Mouse (Mus musculus) neural tube, embryonic 13.5 days (tissue): ENCODE results near the gene Tcf21. TPM values are rescaled to one million over a fixed set of nuclear protein-coding genes. Genes with fewer than 3 reads are reported as not detected.

Experiments
- ATAC-seq: fragments of 200-750 bp; cut with Nextera tagmentation; 2 replicates; pipeline ENCODE4 v1.8.0; 2017; ENCODE audit warnings: low read depth, mild to moderate bottlenecking, moderate TSS enrichment, moderate library complexity
- H3K27ac ChIP-seq: fragments of 300-500 bp; sonication (generic); replicated peaks from 2 replicates; pipeline ENCODE4 v1.5.1; 2015; ENCODE audit warnings: moderate library complexity, mild to moderate bottlenecking, inconsistent platforms
- H3K27me3 ChIP-seq: fragments of 300-500 bp; sonication (generic); 2 replicates; pipeline ENCODE4 v1.6.1; 2015; ENCODE audit warnings: mild to moderate bottlenecking, inconsistent platforms
- H3K36me3 ChIP-seq: fragments of 300-500 bp; sonication (generic); 2 replicates; pipeline ENCODE4 v1.6.1; 2015; ENCODE audit warnings: mild to moderate bottlenecking, inconsistent platforms
- H3K4me1 ChIP-seq: fragments of 300-500 bp; sonication (generic); replicated peaks from 2 replicates; pipeline ENCODE4 v1.6.1; 2015; ENCODE audit warnings: inconsistent platforms
- H3K4me2 ChIP-seq: fragments of 300-500 bp; sonication (generic); 2 replicates; pipeline ENCODE4 v1.6.1; 2015; ENCODE audit warnings: inconsistent platforms, mild to moderate bottlenecking, moderate library complexity
- H3K4me3 ChIP-seq: fragments of 300-500 bp; sonication (generic); 2 replicates; pipeline ENCODE4 v1.5.1; 2015; ENCODE audit warnings: mild to moderate bottlenecking, inconsistent platforms
- H3K9ac ChIP-seq: fragments of 300-500 bp; sonication (generic); 2 replicates; pipeline ENCODE4 v1.6.1; 2015; ENCODE audit warnings: moderate library complexity, mild to moderate bottlenecking, inconsistent platforms
- H3K9me3 ChIP-seq: fragments of 300-500 bp; sonication (generic); 2 replicates; pipeline ENCODE4 v1.6.1; 2016; ENCODE audit warnings: inconsistent platforms
- WGBS: fragments of 180-500 bp; shearing (Covaris S2); methylation state at CpG from one replicate; pipeline ENCODE4 v1.1.7; 2015; 5-methylcytosine and 5-hydroxymethylcytosine counted together
- polyA plus RNA-seq: library from polyadenylated mRNA; unstranded; fragments of >200 nt; fragmentation: Nextera tagmentation; extraction: Ambion mirVana; gene quantifications from 2 replicates; pipeline ENCODE4 v1.2.1, GENCODE M21; 2015

Tcf21 gene
- 1.3 and 3.4 TPM in 2 replicates for polyA plus RNA-seq

DNA sequence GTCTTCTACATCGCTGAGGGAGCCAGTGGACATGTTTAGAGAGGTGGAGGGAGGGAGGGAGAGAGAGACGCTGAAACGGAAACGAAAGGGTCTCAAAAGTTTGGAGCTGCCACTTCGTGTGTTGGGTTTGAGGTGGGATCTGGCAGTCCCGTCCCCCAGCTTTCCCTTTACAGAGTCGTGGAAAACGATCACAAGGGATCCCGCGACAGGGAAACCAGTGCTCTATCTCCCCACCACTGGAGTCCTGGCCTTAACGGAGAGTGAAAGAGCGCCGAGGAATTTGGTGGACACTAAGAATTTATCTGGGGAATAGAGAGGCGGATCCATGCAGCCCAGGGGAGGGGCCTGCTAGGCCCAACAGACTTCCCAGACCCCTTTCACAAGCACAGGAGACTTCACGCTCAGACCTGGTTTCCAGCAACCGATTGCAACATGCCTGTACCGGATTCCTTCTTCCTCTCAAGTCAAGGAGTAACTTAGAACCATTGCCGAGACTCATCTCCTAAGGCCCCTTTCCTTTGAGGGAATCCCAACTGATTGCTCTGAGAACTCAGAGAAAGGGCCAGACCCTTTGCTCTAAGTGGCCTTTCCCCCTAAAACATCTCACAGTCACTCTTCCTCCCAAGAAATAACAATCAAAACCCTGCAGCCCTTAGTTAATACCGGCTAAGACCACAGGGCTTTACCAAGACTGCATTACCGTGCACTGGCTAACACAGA lies at the start of gene Tcf21:
TSS of gene Tcf21 (minus strand) at position 304 of the 720 bp plus-strand sequence.
- no peak for ATAC-seq
- Histone ChIP-seq H3K4me3 (no peak within 1 kb of the TSS), H3K36me3 (no peaks in the 10 kb centered on the region), H3K27ac (no peak within 1 kb of the TSS), H3K4me1 (peaks cover 8% of the 10 kb centered on the region), H3K4me2 (no peak within 1 kb of the TSS; the same call in 1 of the 2 replicates), H3K9me3 (no peaks in the 10 kb centered on the region), H3K9ac (no peak within 1 kb of the TSS), H3K27me3 (peaks cover 95% of the 10 kb centered on the region)
- WGBS = 2% methylated on average over 20 of the region's 20 CpGs

DNA sequence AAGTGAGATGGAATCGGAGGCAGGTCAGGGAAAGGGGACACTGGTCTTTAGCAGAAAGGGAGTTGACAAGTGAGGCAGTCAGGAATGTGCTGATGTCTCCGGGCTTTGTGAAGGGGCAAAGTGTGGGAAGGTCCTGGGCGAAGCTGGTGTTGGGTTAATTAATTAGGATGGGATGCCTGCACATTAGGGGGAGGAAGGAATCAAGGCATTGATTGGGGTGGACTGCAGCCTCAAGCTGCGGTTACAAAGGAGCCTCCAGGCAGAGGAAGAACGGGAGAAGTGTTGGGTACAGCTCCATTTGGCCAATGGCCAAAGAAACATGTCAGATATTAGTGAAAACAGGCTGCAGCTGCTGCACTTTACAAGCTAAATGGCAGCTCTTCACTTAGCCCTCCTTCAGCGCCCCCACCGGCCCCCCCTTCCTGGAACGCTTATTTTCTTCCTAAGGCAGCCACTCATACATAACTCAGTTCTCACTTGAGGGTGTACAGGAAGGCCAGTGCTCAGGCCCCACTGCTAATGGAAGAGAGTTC lies 48.5 kb upstream of the Tcf21 start:
- peak; percentile 36; the same call in 1 of the 2 replicates for ATAC-seq
- H3K4me2 ChIP-seq = no peak overlapping the region
- 32% methylated on average over 8 of the region's 8 CpGs for WGBS

DNA sequence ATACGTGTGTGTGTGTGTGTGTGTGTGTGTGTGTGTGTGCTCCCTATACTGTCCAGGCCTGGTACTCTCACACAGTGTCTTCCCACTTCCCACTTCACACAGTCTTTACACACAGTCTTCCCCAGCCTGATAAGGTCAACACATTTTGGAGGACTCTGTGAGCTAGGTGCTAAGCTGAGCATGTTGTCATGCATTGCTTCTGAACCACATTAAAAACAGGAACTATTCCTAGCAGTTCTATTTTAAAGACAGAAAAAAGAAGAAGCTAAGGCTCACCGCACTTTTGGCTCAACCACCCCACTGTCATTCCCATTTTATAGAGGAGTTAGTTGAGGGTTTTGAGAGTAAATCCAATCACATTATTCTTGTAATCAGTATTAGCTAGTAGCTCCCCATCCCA lies 47.2 kb upstream of the Tcf21 start:
- WGBS = 86% methylated on average over 2 of the region's 2 CpGs
- 0 out of 2 replicates have a peak, but pooled peaks have one; percentile 11 for ATAC-seq
- no peaks in the 10 kb centered on the region for H3K36me3 ChIP-seq

More for the DNA sequence above, 48.5 kb upstream of the Tcf21 start:
- Histone ChIP-seq H3K27me3 (no peaks in the 10 kb centered on the region), H3K27ac (no peak overlapping the region), H3K4me3 (no peak overlapping the region), H3K9me3 (no peaks in the 10 kb centered on the region), H3K9ac (no peak overlapping the region; the same call in 1 of the 2 replicates), H3K36me3 (no peaks in the 10 kb centered on the region), H3K4me1 (peaks cover 6% of the 10 kb centered on the region)

DNA sequence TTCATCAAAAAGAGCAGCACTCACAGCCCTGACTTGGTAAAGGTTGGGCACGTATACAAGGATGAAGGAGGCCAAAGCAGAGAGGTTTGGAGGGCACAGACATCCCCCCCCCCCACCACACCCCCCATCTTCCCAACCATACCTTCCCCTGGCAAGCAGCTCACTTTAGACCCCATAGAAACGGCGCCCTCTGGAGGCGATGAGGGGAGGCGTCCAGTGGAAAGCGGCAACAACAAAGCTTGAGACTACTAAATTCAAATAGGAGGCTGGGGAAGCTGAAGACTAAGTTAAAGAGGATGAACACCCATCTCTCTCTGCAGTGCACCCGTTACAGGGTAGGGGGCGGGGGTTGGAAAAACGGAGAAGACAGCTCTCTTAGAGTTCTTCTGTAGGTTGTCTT lies 38.1 kb upstream of the Tcf21 start:
- WGBS = 25% methylated on average over 9 of the region's 9 CpGs
- ATAC-seq = no peak
- Histone ChIP-seq H3K27ac (no peak overlapping the region), H3K4me2 (no peak overlapping the region), H3K36me3 (no peaks in the 10 kb centered on the region), H3K27me3 (no peaks in the 10 kb centered on the region), H3K9ac (no peak overlapping the region), H3K9me3 (no peaks in the 10 kb centered on the region), H3K4me1 (no peaks in the 10 kb centered on the region), H3K4me3 (no peak overlapping the region)

More for the DNA sequence above, 47.2 kb upstream of the Tcf21 start:
- H3K9ac ChIP-seq = no peak overlapping the region
- H3K4me2 ChIP-seq = no peak overlapping the region
- H3K4me1 ChIP-seq = peaks cover 6% of the 10 kb centered on the region
- no peak overlapping the region for H3K4me3 ChIP-seq
- no peaks in the 10 kb centered on the region for H3K9me3 ChIP-seq
- H3K27ac ChIP-seq = no peak overlapping the region
- no peaks in the 10 kb centered on the region for H3K27me3 ChIP-seq

DNA sequence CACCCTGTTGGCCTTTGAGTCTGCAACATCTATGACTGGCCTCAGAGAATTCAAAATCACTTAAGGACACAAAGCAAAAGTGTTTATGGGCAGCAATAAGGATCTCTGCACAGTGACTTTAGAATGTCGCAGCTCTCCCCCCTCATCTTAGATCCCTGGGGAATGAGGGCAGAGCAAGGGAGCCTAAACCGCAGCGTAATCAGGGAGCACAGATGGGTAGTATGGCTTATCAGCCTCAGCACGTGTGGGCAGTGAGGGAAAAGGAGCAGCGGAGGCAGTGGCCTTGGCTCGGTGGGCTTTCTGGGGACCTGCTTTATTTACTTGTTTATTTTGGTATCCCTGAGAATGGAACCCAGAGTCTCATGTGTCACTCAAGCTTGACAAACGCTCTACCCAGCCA lies 34.4 kb upstream of the Tcf21 start:
- H3K4me3 ChIP-seq = no peak overlapping the region
- H3K4me1 ChIP-seq = no peaks in the 10 kb centered on the region
- H3K9me3 ChIP-seq = no peaks in the 10 kb centered on the region
- no peak for ATAC-seq
- 24% methylated on average over 7 of the region's 7 CpGs for WGBS
- no peaks in the 10 kb centered on the region for H3K27me3 ChIP-seq
- no peak overlapping the region for H3K4me2 ChIP-seq
- no peak overlapping the region for H3K9ac ChIP-seq
- H3K27ac ChIP-seq = no peak overlapping the region
- H3K36me3 ChIP-seq = no peaks in the 10 kb centered on the region

DNA sequence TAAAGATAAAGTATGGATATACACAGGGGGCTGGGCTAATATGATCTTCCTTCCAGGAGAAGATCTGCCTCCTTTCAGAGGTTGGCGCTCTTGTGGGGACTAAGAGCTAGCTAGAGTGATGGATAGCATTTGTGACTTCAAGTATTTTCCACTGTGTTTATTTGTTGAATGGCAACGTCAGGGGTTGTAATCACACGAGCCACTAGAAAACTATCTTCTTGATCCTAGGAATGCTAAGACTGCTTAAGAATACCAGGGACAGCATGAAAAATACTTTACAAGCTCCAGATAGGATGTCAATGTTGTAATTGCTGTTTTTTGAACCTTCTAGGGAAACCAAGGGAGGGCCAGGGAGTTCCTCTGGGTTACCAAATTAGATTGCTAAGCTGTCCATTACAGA lies 25.4 kb upstream of the Tcf21 start:
- no peak overlapping the region for H3K9ac ChIP-seq
- no peak overlapping the region for H3K27ac ChIP-seq
- H3K4me2 ChIP-seq = no peak overlapping the region
- H3K4me1 ChIP-seq = peaks cover 15% of the 10 kb centered on the region
- no peaks in the 10 kb centered on the region for H3K36me3 ChIP-seq
- no peak overlapping the region for H3K4me3 ChIP-seq
- WGBS = 6% methylated on average over 3 of the region's 3 CpGs
- H3K27me3 ChIP-seq = peaks cover 63% of the 10 kb centered on the region
- no peak for ATAC-seq
- H3K9me3 ChIP-seq = no peaks in the 10 kb centered on the region

DNA sequence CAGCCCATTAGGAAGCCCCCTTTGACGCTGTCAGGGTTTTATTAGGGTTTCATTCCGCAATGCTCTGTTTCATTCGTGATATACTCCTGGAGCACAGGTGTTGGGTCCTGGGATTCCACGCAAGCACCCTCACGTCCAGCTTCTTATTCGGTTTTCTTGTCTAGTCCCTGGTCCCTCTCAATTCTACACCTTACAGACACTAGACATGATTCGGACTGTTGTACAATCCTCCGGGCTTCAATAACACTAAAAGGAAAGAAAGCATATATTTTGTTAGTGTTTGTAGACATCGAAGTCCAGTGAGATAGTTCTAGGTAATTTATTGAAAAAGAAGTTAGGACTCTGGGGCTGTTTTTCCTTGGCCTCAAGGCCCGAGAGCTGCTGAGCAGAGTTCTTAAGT lies 24.8 kb upstream of the Tcf21 start:
- Histone ChIP-seq H3K9me3 (no peaks in the 10 kb centered on the region), H3K27ac (no peak overlapping the region), H3K36me3 (no peaks in the 10 kb centered on the region), H3K9ac (no peak overlapping the region), H3K4me1 (peaks cover 15% of the 10 kb centered on the region), H3K27me3 (peaks cover 67% of the 10 kb centered on the region), H3K4me3 (no peak overlapping the region), H3K4me2 (no peak overlapping the region)
- ATAC-seq = no peak
- 11% methylated on average over 10 of the region's 10 CpGs for WGBS

DNA sequence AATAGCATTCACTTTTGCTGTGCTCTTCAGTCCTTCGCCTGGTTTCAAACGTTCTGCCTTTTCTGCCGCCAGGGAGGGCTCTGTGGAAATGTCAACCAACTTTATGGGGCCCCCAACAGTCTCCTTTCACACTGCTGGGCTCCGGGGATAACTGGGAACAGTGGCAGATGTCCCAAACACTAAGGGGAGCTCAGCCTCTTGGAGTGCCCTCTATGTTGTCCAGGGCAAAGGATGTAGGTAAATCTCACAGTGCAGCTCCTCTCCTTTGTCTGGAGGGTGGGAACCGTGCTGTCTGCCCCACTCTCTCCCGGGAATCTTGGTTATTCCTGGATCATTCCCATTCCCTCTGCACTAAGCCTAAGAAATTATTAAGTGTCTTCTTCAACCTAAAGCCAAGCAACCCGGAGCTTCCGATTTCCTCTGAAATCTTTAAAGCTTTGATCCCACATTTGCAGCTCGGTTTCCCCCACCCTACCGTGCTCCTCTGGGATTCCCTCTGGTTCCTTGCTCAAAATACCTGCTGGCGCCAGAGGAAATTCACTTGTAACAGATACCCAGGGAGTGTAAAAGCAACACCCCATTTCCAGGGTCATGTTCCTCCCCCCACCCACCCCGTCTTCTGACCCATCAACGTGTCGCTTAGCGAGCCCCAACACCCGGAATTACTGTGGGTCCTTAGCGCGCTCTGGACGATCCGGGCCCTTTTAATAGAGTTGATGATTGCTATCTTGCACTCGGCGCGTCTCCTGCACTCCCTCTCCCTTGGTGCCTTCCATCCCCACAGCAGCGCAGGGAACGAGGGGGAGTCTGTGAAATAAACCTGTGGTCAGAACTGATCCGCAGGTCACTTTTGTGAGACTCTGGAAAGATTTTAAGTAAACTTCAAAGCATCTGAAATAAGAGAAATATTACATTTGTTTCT lies 23.7 kb upstream of the Tcf21 start:
- Histone ChIP-seq H3K36me3 (no peaks in the 10 kb centered on the region), H3K4me3 (no peak overlapping the region; the same call in 1 of the 2 replicates), H3K4me2 (peak overlapping the region; percentile 40), H3K27me3 (peaks cover 75% of the 10 kb centered on the region), H3K9me3 (no peaks in the 10 kb centered on the region), H3K9ac (no peak overlapping the region), H3K4me1 (peaks cover 15% of the 10 kb centered on the region), H3K27ac (no peak overlapping the region)
- ATAC-seq = peak; percentile 79
- under 1% methylated on average over 26 of the region's 26 CpGs for WGBS

DNA sequence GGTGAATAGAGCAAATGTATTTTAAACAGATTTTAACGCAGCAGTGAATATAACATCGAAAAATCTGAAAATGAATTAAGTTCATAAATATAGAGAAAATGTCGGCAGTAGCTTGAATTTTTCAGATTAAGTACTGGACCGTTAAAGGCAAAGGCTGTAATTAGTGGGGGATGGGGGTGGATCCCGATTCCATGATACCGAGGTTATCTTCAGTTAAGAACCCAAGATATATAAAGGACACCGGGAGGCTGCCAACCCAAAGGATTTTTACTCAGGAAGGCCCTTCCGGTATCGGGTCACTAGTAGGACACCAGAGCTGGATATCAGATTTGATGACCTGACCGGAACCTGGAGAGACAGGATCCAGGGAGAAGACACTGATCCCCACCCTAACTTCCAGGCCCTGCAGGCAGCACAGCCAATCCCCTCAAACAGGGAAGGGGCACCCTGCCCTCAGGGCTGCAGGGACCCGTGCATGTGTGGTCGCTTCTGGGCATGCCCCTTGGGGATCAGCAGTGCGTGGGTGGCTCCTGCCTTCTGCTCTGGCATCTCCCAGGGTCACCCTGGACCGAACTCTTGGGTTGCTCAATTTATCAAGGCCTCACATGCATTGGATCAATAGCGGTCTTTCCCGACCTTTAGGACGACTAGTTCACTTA lies 22.9 kb upstream of the Tcf21 start:
- Histone ChIP-seq H3K9ac (no peak overlapping the region), H3K36me3 (no peaks in the 10 kb centered on the region), H3K27me3 (peaks cover 79% of the 10 kb centered on the region), H3K4me2 (no peak overlapping the region), H3K4me1 (peaks cover 15% of the 10 kb centered on the region), H3K9me3 (no peaks in the 10 kb centered on the region), H3K27ac (no peak overlapping the region), H3K4me3 (no peak overlapping the region)
- WGBS = 3% methylated on average over 17 of the region's 17 CpGs
- ATAC-seq = 0 out of 2 replicates have a peak, but pooled peaks have one; percentile 23

DNA sequence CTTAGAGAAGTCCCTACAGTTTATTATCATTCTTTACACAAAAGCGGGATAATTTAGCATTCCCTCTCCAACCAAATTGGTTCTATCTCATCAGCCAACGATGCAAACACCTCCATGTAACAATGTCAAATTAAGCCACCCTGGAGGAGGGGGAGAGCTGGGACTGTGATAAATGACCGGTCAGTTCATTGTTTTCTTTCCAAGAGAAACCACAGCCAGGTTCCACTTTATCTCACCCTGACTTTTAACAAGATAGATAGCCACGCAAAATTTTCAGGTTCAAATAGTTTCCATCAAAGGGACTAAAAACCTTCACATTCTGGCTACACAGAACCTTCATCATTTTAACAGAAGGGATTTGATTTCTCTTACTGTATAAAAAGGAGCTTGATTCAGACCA lies 22.1 kb upstream of the Tcf21 start:
- H3K9me3 ChIP-seq = no peaks in the 10 kb centered on the region
- peaks cover 15% of the 10 kb centered on the region for H3K4me1 ChIP-seq
- no peak for ATAC-seq
- H3K4me2 ChIP-seq = no peak overlapping the region
- H3K27ac ChIP-seq = no peak overlapping the region
- WGBS = 4% methylated on average over 4 of the region's 4 CpGs
- peaks cover 84% of the 10 kb centered on the region for H3K27me3 ChIP-seq
- H3K4me3 ChIP-seq = no peak overlapping the region
- H3K36me3 ChIP-seq = no peaks in the 10 kb centered on the region
- H3K9ac ChIP-seq = no peak overlapping the region

DNA sequence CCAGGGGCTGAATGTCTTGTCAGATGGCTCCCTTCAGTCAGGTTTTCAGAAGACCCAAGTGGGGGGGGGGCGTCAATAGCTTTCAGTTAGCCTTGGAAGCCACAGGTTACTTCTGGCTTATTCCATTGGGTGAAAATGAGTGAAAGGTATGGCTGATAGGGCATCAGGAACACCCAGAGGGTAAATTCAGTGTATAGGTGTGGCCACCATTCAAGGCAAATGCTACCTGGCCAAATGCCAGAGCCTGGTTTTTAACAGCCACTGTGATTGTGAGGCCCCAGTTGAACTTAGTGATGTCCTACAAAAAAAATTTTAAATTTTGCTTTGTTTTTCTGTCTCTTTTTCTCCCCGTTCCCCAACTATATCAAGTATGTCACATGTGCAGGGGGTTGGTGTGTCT lies 6.3 kb upstream of the Tcf21 start:
- 82% methylated on average over 2 of the region's 2 CpGs for WGBS
- Histone ChIP-seq H3K27ac (no peak overlapping the region), H3K9ac (no peak overlapping the region), H3K27me3 (peaks cover 59% of the 10 kb centered on the region), H3K4me3 (no peak overlapping the region), H3K4me1 (no peaks in the 10 kb centered on the region), H3K9me3 (no peaks in the 10 kb centered on the region), H3K4me2 (no peak overlapping the region), H3K36me3 (no peaks in the 10 kb centered on the region)
- ATAC-seq = no peak
